Mouse (Mus musculus): ENCODE results near the gene Mtx1. TPM values are rescaled to one million over a fixed set of nuclear protein-coding genes. Genes with fewer than 3 reads are reported as not detected.
A peak's percentile ranks its signal among the peaks of the same experiment; 100 is the strongest.

Mtx1 gene
- polyA plus RNA-seq, 1 experiment: 96.9 TPM

DNA sequence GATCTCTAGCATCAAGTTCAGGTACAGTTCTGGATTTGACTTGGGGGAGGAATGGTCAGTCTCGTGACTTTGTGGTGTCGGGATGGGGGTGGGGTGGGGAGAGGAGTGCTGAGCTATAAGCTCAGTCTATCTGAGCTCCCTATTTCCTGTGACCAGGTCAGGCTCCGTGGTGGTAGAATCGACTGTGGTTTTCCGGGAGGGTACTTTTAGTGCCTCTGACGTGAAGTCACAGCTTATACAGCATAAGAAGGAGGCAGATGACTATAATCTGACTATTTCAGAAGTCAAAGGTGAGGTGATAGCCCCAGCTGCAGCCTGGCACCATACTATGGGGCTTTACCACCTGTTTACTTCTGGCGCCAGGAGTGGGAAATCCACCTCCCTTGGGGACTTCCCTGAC, 4.5 kb upstream of the Mtx1 start:
- Histone ChIP-seq H3K4me3 (ENCODE audit: insufficient read depth, low read length) (no peak overlapping the region), H3K4me1 (ENCODE audit: control insufficient read depth, insufficient read depth, low read length) (0 out of 2 replicates have a peak, but pooled peaks cover 5% of the 10 kb centered on the region), H3K27ac (ENCODE audit: insufficient read depth, low read length) (no peak overlapping the region)
- TF ChIP-seq POLR2A (IDR thresholded peaks at IDR 0.05; ENCODE audit: low read depth, low read length) (no peak), CTCF (IDR thresholded peaks at IDR 0.05; ENCODE audit: borderline replicate concordance, insufficient read depth, low read length) (no peak)

DNA sequence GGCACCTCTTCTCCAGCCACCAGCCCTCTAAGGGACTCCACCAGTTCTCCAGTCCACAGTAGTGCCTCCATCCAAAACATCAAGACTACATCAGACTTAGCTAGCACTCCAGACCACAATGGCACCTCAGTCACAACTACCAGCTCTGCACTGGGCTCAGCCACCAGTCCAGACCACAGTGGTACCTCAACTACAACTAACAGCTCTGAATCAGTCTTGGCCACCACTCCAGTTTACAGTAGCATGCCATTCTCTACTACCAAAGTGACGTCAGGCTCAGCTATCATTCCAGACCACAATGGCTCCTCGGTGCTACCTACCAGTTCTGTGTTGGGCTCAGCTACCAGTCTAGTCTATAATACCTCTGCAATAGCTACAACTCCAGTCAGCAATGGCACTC, 3.7 kb upstream of the Mtx1 start:
- Histone ChIP-seq H3K4me3 (ENCODE audit: insufficient read depth, low read length) (no peak overlapping the region), H3K4me1 (ENCODE audit: control insufficient read depth, insufficient read depth, low read length) (0 out of 2 replicates have a peak, but pooled peaks cover 8% of the 10 kb centered on the region), H3K27ac (ENCODE audit: insufficient read depth, low read length) (no peak overlapping the region)
- TF ChIP-seq POLR2A (IDR thresholded peaks at IDR 0.05; ENCODE audit: low read depth, low read length): 0 out of 2 replicates have a peak, but pooled peaks have one; percentile 14
- TF ChIP-seq CTCF (IDR thresholded peaks at IDR 0.05; ENCODE audit: borderline replicate concordance, insufficient read depth, low read length): no peak

DNA sequence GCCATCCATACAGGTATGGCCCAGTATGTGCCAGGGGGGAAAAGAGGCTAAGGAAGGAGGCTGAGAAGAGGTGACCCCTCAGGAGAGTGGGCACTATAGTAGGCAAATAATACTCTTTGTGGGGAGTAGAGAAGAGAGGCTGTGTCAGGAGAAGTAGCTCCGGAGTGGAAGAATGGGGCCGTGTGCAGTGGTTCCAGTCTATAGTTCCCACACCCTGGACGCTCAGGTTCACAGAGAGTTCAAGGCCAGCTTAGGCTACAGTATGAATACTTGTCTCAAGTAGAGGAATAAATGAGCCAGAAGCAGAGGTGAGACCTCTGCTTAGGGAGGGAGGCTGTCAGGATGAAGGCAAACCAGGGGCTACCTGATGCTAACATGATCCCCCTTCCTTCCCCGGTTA, 2.4 kb upstream of the Mtx1 start:
- Histone ChIP-seq H3K4me3 (ENCODE audit: insufficient read depth, low read length) (no peak overlapping the region), H3K27ac (ENCODE audit: insufficient read depth, low read length) (no peak overlapping the region), H3K4me1 (ENCODE audit: control insufficient read depth, insufficient read depth, low read length) (0 out of 2 replicates have a peak, but pooled peaks cover 8% of the 10 kb centered on the region)
- TF ChIP-seq CTCF (IDR thresholded peaks at IDR 0.05; ENCODE audit: borderline replicate concordance, insufficient read depth, low read length) (no peak), POLR2A (IDR thresholded peaks at IDR 0.05; ENCODE audit: low read depth, low read length) (no peak)

DNA sequence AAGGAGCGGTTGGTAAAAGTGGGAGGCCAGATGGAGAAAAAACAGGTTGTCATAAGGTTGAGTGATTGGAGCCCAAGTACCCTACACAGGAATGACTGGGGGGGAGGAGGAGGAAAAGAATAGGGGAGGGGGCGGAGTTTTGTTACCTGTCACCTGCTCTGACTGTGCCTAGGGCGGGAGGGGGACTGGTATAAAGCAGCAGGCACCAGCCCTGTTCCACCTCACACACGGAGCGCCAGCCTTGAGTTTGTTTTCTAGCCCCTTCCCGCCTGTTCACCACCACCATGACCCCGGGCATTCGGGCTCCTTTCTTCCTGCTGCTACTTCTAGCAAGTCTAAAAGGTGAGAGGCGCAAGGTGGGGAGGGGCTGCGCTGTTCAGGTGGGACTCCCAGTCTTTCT, 1.9 kb upstream of the Mtx1 start, which contains the start of gene Muc1:
Gene Muc1 (plus strand): TSS at position 222 of the 400 bp plus-strand sequence.
- 0 out of 2 replicates have a peak, but pooled peaks cover 8% of the 10 kb centered on the region for H3K4me1 ChIP-seq (ENCODE audit: control insufficient read depth, insufficient read depth, low read length)
- no peak for TF ChIP-seq POLR2A (IDR thresholded peaks at IDR 0.05; ENCODE audit: low read depth, low read length)
- no peak for TF ChIP-seq CTCF (IDR thresholded peaks at IDR 0.05; ENCODE audit: borderline replicate concordance, insufficient read depth, low read length)
- peak within 1 kb of the TSS; percentile 26 for H3K4me3 ChIP-seq (ENCODE audit: insufficient read depth, low read length)
- peak within 1 kb of the TSS; percentile 87 for H3K27ac ChIP-seq (ENCODE audit: insufficient read depth, low read length)

DNA sequence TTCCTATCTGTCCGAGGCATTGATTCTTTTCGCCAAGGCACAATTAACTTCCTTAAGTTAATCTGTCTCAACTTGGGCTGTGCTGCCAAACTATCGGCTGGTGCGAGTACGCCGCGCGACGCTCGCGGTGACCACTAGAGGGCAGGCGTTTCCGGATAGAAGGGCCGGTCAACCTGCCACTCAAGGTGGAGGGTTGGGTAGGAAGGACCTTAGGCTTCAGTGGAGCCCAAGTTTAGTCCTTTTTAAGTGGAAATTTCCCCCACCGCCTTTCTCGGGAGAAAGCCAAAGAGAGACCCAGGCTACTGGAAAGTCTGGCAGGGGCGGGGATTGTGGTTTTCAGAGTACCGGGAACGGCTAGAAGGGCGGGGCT, 1.3 kb upstream of the Mtx1 start:
- Histone ChIP-seq H3K27ac (ENCODE audit: insufficient read depth, low read length) (peak overlapping the region; percentile 87), H3K4me1 (ENCODE audit: control insufficient read depth, insufficient read depth, low read length) (0 out of 2 replicates have a peak, but pooled peaks cover 8% of the 10 kb centered on the region), H3K4me3 (ENCODE audit: insufficient read depth, low read length) (peak overlapping the region; percentile 26)
- peak; percentile 84 for TF ChIP-seq CTCF (IDR thresholded peaks at IDR 0.05; ENCODE audit: borderline replicate concordance, insufficient read depth, low read length)
- TF ChIP-seq POLR2A (IDR thresholded peaks at IDR 0.05; ENCODE audit: low read depth, low read length): no peak; the same call in 1 of the 2 replicates

DNA sequence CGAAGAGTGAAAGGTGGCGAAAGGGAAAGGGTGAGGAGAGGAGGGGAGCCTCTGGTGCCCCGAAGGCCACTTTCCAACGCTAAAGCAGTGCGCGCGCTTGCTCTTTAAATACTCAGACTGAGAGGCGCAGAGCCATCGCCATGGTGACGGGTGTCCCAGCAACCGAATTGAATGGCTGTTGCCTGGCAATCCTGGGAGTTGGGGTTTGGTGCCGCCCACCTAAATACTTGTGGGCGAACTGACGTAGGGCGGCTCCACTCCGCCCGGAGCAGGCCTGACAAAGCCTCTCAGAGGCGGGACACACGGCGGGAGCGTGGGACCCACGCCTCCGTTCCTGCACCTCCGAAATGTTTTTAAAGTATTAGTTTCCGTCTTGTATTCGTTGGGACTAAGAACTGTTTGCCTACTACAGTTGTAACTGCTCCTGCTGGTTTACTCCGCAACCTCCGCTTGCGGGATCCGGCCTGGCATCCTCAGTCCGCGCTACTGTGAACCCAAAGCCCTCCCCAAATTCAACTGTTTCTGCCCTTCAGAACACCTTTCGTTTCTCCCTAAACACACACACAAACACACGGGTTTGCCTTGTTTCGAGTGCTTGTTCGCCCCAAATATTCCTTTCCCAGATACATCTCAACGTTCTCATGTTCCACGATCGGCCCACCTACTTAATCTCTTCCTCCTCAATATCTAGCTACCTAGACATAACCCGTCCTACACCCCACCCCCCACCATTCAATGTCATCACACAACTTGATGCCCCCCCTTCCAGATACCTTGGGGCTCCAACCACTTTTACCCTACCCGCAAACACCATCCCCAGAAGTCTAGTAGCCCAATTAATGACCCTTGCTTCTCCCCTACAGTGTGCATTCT, 655 bp upstream of the Mtx1 start:
- Histone ChIP-seq H3K4me1 (ENCODE audit: control insufficient read depth, insufficient read depth, low read length) (0 out of 2 replicates have a peak, but pooled peaks cover 8% of the 10 kb centered on the region), H3K27ac (ENCODE audit: insufficient read depth, low read length) (peak overlapping the region; percentile 87), H3K4me3 (ENCODE audit: insufficient read depth, low read length) (peak overlapping the region; percentile 26)
- TF ChIP-seq CTCF (IDR thresholded peaks at IDR 0.05; ENCODE audit: borderline replicate concordance, insufficient read depth, low read length): no peak
- peak; percentile 72 for TF ChIP-seq POLR2A (IDR thresholded peaks at IDR 0.05; ENCODE audit: low read depth, low read length)

DNA sequence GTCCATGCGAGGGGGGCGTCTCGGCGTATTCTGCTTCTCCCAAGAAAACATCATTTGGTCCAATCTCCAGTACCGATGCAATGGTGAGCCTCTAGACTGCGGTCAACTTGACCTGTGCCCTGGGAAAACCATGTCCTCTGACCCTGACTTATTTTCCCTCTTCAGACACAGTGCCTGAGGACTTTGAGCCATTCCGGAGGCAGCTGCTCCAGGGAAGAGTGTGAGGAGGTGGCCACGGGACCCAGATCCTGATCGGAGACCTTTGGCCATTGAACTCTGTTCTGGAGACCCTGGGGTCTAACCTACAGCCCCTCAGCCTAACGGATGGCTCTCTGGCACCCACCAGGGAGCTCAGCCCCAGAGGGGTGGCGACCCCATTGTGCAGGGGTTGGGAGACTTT, 527 bp downstream of the Mtx1 start:
- Histone ChIP-seq H3K4me1 (ENCODE audit: control insufficient read depth, insufficient read depth, low read length) (0 out of 2 replicates have a peak, but pooled peaks cover 8% of the 10 kb centered on the region), H3K27ac (ENCODE audit: insufficient read depth, low read length) (no peak overlapping the region), H3K4me3 (ENCODE audit: insufficient read depth, low read length) (no peak overlapping the region)
- no peak for TF ChIP-seq CTCF (IDR thresholded peaks at IDR 0.05; ENCODE audit: borderline replicate concordance, insufficient read depth, low read length)
- no peak for TF ChIP-seq POLR2A (IDR thresholded peaks at IDR 0.05; ENCODE audit: low read depth, low read length)

DNA sequence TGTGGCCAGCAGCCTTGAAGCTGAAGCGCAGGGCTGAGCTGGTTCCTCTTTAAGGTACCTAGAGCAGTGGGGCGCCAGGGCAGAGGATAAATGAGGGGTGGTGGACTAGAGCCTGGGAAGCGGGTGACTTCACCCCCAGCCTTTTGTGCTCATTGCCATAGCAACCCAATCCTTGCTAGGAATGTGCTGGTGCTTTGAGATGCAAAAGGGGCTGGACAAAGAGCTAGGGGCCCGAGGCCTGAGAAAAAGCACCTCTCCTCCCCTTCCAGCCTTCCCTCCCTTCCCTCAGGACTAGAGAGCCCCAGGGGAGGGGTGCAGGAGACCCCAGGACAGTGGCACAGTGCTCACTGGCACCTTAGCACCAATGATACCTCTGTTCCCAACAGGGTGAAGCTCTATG, 970 bp downstream of the Mtx1 start:
- no peak for TF ChIP-seq POLR2A (IDR thresholded peaks at IDR 0.05; ENCODE audit: low read depth, low read length)
- Histone ChIP-seq H3K4me1 (ENCODE audit: control insufficient read depth, insufficient read depth, low read length) (0 out of 2 replicates have a peak, but pooled peaks cover 8% of the 10 kb centered on the region), H3K27ac (ENCODE audit: insufficient read depth, low read length) (no peak overlapping the region), H3K4me3 (ENCODE audit: insufficient read depth, low read length) (no peak overlapping the region)

DNA sequence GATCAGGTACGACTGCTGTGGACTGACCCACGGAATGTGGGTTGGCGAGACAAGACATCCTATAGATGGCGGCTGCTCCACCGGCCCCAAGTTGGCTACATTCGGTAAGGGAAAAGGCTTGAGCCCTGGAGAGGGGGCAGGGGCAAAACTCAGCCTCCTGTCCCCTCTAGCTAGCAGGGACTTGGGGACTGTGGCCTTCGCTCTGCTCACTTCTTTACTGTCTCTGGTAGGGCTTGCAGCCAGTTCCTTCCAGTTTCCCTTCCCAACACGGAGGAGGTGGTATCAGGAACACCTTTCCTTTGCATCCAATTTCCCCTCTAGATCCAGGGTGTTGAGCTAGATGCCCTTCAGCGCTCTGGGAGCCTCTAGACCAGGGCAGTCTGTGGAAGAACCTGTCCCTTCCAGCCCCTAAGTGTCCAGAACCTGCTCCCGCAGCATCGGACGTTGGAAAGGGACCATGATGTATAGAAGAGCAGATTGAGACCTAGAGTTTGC, 1.5 kb downstream of the Mtx1 start:
- H3K27ac ChIP-seq (ENCODE audit: insufficient read depth, low read length): no peak overlapping the region
- 0 out of 2 replicates have a peak, but pooled peaks cover 8% of the 10 kb centered on the region for H3K4me1 ChIP-seq (ENCODE audit: control insufficient read depth, insufficient read depth, low read length)
- no peak for TF ChIP-seq CTCF (IDR thresholded peaks at IDR 0.05; ENCODE audit: borderline replicate concordance, insufficient read depth, low read length)
- H3K4me3 ChIP-seq (ENCODE audit: insufficient read depth, low read length): no peak overlapping the region

DNA sequence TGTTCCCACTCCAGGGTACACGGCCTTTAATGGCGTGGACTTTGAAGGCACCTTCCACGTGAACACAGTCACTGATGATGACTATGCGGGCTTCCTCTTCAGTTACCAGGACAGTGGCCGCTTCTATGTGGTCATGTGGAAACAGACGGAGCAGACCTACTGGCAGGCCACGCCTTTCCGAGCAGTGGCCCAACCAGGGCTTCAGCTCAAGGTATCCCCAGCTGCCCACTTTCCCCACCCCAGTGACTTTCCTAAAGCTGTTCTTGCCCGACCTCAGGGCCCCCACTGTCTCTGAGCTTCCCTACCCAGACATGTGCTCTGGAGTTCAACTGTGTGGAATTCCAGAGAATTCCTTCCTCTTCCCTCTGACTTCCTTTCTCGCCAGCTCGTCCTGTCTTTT, 2.1 kb downstream of the Mtx1 start:
- 0 out of 2 replicates have a peak, but pooled peaks cover 8% of the 10 kb centered on the region for H3K4me1 ChIP-seq (ENCODE audit: control insufficient read depth, insufficient read depth, low read length)
- H3K27ac ChIP-seq (ENCODE audit: insufficient read depth, low read length): no peak overlapping the region
- TF ChIP-seq CTCF (IDR thresholded peaks at IDR 0.05; ENCODE audit: borderline replicate concordance, insufficient read depth, low read length) (no peak), POLR2A (IDR thresholded peaks at IDR 0.05; ENCODE audit: low read depth, low read length) (no peak)
- H3K4me3 ChIP-seq (ENCODE audit: insufficient read depth, low read length): no peak overlapping the region
